Mouse (Mus musculus): ENCODE data around the gene Tcn2. TPM values are rescaled to one million over a fixed set of nuclear protein-coding genes. Genes with fewer than 3 reads are reported as not detected.

The Tcn2 gene
- polyA plus RNA-seq, 1 experiment from 2014 or later = 61.8 TPM

DNA sequence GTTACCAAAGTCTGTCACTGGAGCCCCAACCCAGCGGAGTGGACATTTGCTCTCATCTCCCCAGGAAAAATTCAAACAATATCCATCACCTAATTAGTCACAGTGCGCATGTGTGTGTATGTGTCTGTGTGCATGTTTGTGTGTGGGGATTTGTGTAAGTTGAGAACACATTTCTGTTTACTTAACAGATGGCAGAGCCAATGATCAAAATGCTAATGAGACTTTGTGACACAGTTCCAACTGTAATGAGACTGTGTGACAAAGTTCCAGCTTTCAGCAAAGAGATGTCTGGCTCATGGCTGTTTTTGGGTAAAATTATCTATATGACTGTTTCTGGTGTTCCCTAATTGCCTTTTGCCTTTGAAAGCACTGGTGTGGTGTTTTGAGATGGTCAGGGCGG lies 4.4 kb upstream of the Tcn2 start:
- ATAC-seq (ENCODE audit: low FRiP score, low TSS enrichment) = no peak
- Histone ChIP-seq H3K27ac (ENCODE audit: low read depth, low read length) (no peak overlapping the region), H3K9me3 (ENCODE audit: control insufficient read depth, low read length) (no peaks in the 10 kb centered on the region), H3K9ac (ENCODE audit: low read depth, low read length) (no peak overlapping the region), H3K4me1 (ENCODE audit: control insufficient read depth, insufficient read depth, low read length) (peaks cover 1% of the 10 kb centered on the region; the same call in 1 of the 2 replicates), H3K27me3 (ENCODE audit: control insufficient read depth, insufficient read depth, low read length) (no peaks in the 10 kb centered on the region), H3K4me2 (replicated peaks; ENCODE audit: low read depth, low read length) (no peak overlapping the region), H3K36me3 (ENCODE audit: control insufficient read depth, insufficient read depth, low read length) (no peaks in the 10 kb centered on the region), H3K4me3 (ENCODE audit: low read length) (no peak overlapping the region)
- WGBS = 76% methylated on average over 3 of the region's 3 CpGs

DNA sequence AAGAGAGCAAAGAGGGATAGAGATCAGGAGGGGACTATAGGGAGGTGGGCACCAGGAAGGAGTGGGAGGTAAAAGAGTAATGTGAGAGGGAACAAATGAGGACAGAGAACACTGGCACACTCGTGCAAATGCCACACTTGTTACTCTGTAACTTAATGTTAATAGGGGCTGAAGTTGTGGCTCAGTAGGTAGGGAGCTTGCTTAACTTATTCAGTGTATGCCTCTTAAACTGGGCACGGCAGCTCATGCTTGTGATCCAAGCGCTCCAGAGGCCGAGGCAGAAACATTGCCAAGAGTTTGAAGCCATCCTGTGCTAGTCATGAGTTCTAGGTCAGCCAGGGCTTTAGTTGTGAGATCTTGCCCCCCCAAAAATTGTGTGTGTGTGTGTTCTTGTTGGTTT lies 3.2 kb upstream of the Tcn2 start:
- no peak for ATAC-seq (ENCODE audit: low FRiP score, low TSS enrichment)
- H3K9me3 ChIP-seq (ENCODE audit: control insufficient read depth, low read length) = no peaks in the 10 kb centered on the region
- no peak overlapping the region for H3K4me3 ChIP-seq (ENCODE audit: low read length)
- peaks cover 6% of the 10 kb centered on the region; the same call in 1 of the 2 replicates for H3K4me1 ChIP-seq (ENCODE audit: control insufficient read depth, insufficient read depth, low read length)
- no peak overlapping the region for H3K9ac ChIP-seq (ENCODE audit: low read depth, low read length)
- no peak overlapping the region for H3K4me2 ChIP-seq (replicated peaks; ENCODE audit: low read depth, low read length)
- no peaks in the 10 kb centered on the region for H3K36me3 ChIP-seq (ENCODE audit: control insufficient read depth, insufficient read depth, low read length)
- no peaks in the 10 kb centered on the region for H3K27me3 ChIP-seq (ENCODE audit: control insufficient read depth, insufficient read depth, low read length)
- no peak overlapping the region for H3K27ac ChIP-seq (ENCODE audit: low read depth, low read length)
- WGBS = 66% methylated on average over 4 of the region's 4 CpGs

GRCm38 (mm10) chr11:3933756-3934285 lies 1.9 kb upstream of the Tcn2 start:
- Histone ChIP-seq H3K27me3 (ENCODE audit: control insufficient read depth, insufficient read depth, low read length) (no peaks in the 10 kb centered on the region), H3K27ac (ENCODE audit: low read depth, low read length) (no peak overlapping the region), H3K4me2 (replicated peaks; ENCODE audit: low read depth, low read length) (no peak overlapping the region), H3K4me1 (ENCODE audit: control insufficient read depth, insufficient read depth, low read length) (peaks cover 6% of the 10 kb centered on the region; the same call in 1 of the 2 replicates), H3K9me3 (ENCODE audit: control insufficient read depth, low read length) (no peaks in the 10 kb centered on the region), H3K9ac (ENCODE audit: low read depth, low read length) (no peak overlapping the region), H3K36me3 (ENCODE audit: control insufficient read depth, insufficient read depth, low read length) (no peaks in the 10 kb centered on the region), H3K4me3 (ENCODE audit: low read length) (no peak overlapping the region)
- no peak for ATAC-seq (ENCODE audit: low FRiP score, low TSS enrichment)
- 86% methylated on average over 9 of the region's 9 CpGs for WGBS

DNA sequence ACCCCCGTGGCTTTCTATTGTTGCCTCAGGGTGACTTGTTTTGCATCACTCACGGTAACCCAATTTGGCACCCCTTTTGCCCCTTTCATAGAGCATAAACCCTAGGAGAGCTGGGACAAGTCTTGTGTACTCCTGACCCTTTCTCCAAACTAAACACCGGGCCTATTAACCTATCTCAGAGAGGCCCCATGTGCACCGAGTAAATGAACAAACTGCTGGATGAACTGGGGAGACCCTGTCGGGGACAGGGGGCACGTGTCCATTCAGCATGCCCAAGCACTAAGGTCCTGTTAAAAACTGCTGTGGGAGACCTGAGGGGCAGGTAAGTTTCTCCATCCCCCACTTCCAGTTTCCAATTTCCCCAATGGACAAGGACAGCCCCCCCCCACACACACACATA lies 1.0 kb downstream of the Tcn2 start:
- peak; percentile 60; the same call in 1 of the 2 replicates for ATAC-seq (ENCODE audit: low FRiP score, low TSS enrichment)
- H3K27me3 ChIP-seq (ENCODE audit: control insufficient read depth, insufficient read depth, low read length) = no peaks in the 10 kb centered on the region
- H3K9me3 ChIP-seq (ENCODE audit: control insufficient read depth, low read length) = no peaks in the 10 kb centered on the region
- no peak overlapping the region; the same call in 1 of the 2 replicates for H3K9ac ChIP-seq (ENCODE audit: low read depth, low read length)
- H3K36me3 ChIP-seq (ENCODE audit: control insufficient read depth, insufficient read depth, low read length) = peaks cover 2% of the 10 kb centered on the region; the same call in 1 of the 2 replicates
- H3K4me3 ChIP-seq (ENCODE audit: low read length) = peak overlapping the region; percentile 51
- no peak overlapping the region for H3K27ac ChIP-seq (ENCODE audit: low read depth, low read length)
- peaks cover 6% of the 10 kb centered on the region; the same call in 1 of the 2 replicates for H3K4me1 ChIP-seq (ENCODE audit: control insufficient read depth, insufficient read depth, low read length)
- WGBS = 33% methylated on average over 6 of the region's 6 CpGs
- peak overlapping the region; percentile 77 for H3K4me2 ChIP-seq (replicated peaks; ENCODE audit: low read depth, low read length)

DNA sequence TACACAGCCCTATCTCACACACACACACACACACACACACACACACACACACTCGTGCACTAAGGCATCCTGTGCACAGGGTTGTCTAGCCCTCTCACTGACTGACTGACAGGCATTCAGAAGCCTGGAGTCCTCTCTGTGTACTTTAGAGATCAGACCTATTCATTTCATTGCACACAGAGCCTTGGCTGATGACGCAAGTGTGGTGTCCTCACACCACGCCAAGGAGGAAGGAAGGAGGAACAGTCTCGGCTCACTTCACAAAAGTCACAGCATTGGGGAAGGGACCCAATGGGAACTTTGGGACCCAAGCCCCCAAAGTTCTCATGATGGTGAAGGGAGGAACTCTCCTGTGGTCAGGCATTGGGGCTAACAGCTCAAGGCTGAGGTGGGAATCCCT lies 1.9 kb downstream of the Tcn2 start:
- no peak for ATAC-seq (ENCODE audit: low FRiP score, low TSS enrichment)
- H3K4me3 ChIP-seq (ENCODE audit: low read length) = no peak overlapping the region
- peaks cover 6% of the 10 kb centered on the region; the same call in 1 of the 2 replicates for H3K4me1 ChIP-seq (ENCODE audit: control insufficient read depth, insufficient read depth, low read length)
- 84% methylated on average over 4 of the region's 4 CpGs for WGBS
- no peak overlapping the region for H3K9ac ChIP-seq (ENCODE audit: low read depth, low read length)
- no peak overlapping the region for H3K4me2 ChIP-seq (replicated peaks; ENCODE audit: low read depth, low read length)
- no peaks in the 10 kb centered on the region for H3K27me3 ChIP-seq (ENCODE audit: control insufficient read depth, insufficient read depth, low read length)
- H3K9me3 ChIP-seq (ENCODE audit: control insufficient read depth, low read length) = no peaks in the 10 kb centered on the region
- no peak overlapping the region for H3K27ac ChIP-seq (ENCODE audit: low read depth, low read length)
- peaks cover 2% of the 10 kb centered on the region; the same call in 1 of the 2 replicates for H3K36me3 ChIP-seq (ENCODE audit: control insufficient read depth, insufficient read depth, low read length)

DNA sequence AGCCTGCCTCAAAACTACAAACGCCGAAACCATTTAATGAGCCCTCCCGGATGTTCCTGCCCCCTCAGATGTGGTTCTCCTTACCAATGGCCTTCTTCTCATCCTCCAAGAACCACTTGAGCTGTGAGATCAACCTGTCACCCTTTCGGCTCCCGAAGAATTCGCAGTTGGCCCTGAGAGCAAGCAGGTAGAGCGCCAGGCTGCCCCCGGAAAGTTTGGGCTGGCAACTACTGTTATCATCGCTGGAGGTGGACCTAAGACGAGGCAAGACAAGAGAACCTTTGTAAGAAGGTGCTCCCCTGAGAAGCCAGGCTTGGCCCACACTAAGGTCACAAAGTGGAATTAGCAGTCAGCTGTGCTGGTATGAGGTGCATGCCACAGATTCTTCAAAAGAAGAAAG lies 6.0 kb downstream of the Tcn2 start:
- Histone ChIP-seq H3K9ac (ENCODE audit: low read depth, low read length) (no peak overlapping the region), H3K27ac (ENCODE audit: low read depth, low read length) (no peak overlapping the region), H3K4me2 (replicated peaks; ENCODE audit: low read depth, low read length) (no peak overlapping the region), H3K4me1 (ENCODE audit: control insufficient read depth, insufficient read depth, low read length) (peaks cover under 1% of the 10 kb centered on the region; the same call in 1 of the 2 replicates), H3K4me3 (ENCODE audit: low read length) (no peak overlapping the region), H3K9me3 (ENCODE audit: control insufficient read depth, low read length) (no peaks in the 10 kb centered on the region), H3K36me3 (ENCODE audit: control insufficient read depth, insufficient read depth, low read length) (peaks cover 11% of the 10 kb centered on the region), H3K27me3 (ENCODE audit: control insufficient read depth, insufficient read depth, low read length) (no peaks in the 10 kb centered on the region)
- no peak for ATAC-seq (ENCODE audit: low FRiP score, low TSS enrichment)
- WGBS = 88% methylated on average over 10 of the region's 10 CpGs

- H3K4me3 ChIP-seq (ENCODE audit: low read length) = no peak overlapping the region
- no peak overlapping the region for H3K27ac ChIP-seq (ENCODE audit: low read depth, low read length)
- 95% methylated on average over 6 of the region's 6 CpGs for whole genome bisulfite sequencing
- no peak for ATAC-seq (ENCODE audit: low FRiP score, low TSS enrichment)
- no peaks in the 10 kb centered on the region for H3K27me3 ChIP-seq (ENCODE audit: control insufficient read depth, insufficient read depth, low read length)
- H3K36me3 ChIP-seq (ENCODE audit: control insufficient read depth, insufficient read depth, low read length) = peaks cover 11% of the 10 kb centered on the region
- H3K4me1 ChIP-seq (ENCODE audit: control insufficient read depth, insufficient read depth, low read length) = no peaks in the 10 kb centered on the region
- no peaks in the 10 kb centered on the region for H3K9me3 ChIP-seq (ENCODE audit: control insufficient read depth, low read length)
- H3K4me2 ChIP-seq (replicated peaks; ENCODE audit: low read depth, low read length) = no peak overlapping the region
- H3K9ac ChIP-seq (ENCODE audit: low read depth, low read length) = no peak overlapping the region
Measured at GRCm38 (mm10) chr11:3922731-3923130, 9.2 kb downstream of the Tcn2 start.

- WGBS = 94% methylated on average over 9 of the region's 9 CpGs
- no peak; the same call in 1 of the 2 replicates for ATAC-seq (ENCODE audit: low FRiP score, low TSS enrichment)
- H3K4me3 ChIP-seq (ENCODE audit: low read length) = no peak overlapping the region
- H3K36me3 ChIP-seq (ENCODE audit: control insufficient read depth, insufficient read depth, low read length) = peaks cover 9% of the 10 kb centered on the region
- no peaks in the 10 kb centered on the region for H3K4me1 ChIP-seq (ENCODE audit: control insufficient read depth, insufficient read depth, low read length)
- no peak overlapping the region for H3K4me2 ChIP-seq (replicated peaks; ENCODE audit: low read depth, low read length)
- H3K9ac ChIP-seq (ENCODE audit: low read depth, low read length) = no peak overlapping the region
- H3K27ac ChIP-seq (ENCODE audit: low read depth, low read length) = no peak overlapping the region
- no peaks in the 10 kb centered on the region for H3K9me3 ChIP-seq (ENCODE audit: control insufficient read depth, low read length)
- no peaks in the 10 kb centered on the region for H3K27me3 ChIP-seq (ENCODE audit: control insufficient read depth, insufficient read depth, low read length)
Measured at GRCm38 (mm10) chr11:3922115-3922514, 9.8 kb downstream of the Tcn2 start.

- no peaks in the 10 kb centered on the region for H3K9me3 ChIP-seq (ENCODE audit: control insufficient read depth, low read length)
- no peak overlapping the region for H3K27ac ChIP-seq (ENCODE audit: low read depth, low read length)
Measured at GRCm38 (mm10) chr11:3921281-3921850, 10.6 kb downstream of the Tcn2 start.

More at GRCm38 (mm10) chr11:3921281-3921850, 10.6 kb downstream of the Tcn2 start:
- WGBS = 25% methylated on average over 8 of the region's 8 CpGs
- Histone ChIP-seq H3K4me3 (ENCODE audit: low read length) (no peak overlapping the region), H3K27me3 (ENCODE audit: control insufficient read depth, insufficient read depth, low read length) (no peaks in the 10 kb centered on the region), H3K4me1 (ENCODE audit: control insufficient read depth, insufficient read depth, low read length) (no peaks in the 10 kb centered on the region), H3K36me3 (ENCODE audit: control insufficient read depth, insufficient read depth, low read length) (peaks cover 9% of the 10 kb centered on the region), H3K4me2 (replicated peaks; ENCODE audit: low read depth, low read length) (no peak overlapping the region), H3K9ac (ENCODE audit: low read depth, low read length) (no peak overlapping the region)
- ATAC-seq (ENCODE audit: low FRiP score, low TSS enrichment) = 0 out of 2 replicates have a peak, but pooled peaks have one; percentile 51

All from kidney, embryonic 14.5 days (tissue).